Mouse (Mus musculus) stomach, postnatal 0 days (tissue): ENCODE data around the gene Cldn9. TPM values are rescaled to one million over a fixed set of nuclear protein-coding genes. Genes with fewer than 3 reads are reported as not detected.

ENCODE experiments used
- ATAC-seq: fragments of 200-750 bp; cut with Nextera tagmentation; 2 replicates; pipeline ENCODE4 v1.8.0; 2017; ENCODE audit not compliant: low FRiP score, low TSS enrichment
- DNase-seq: peaks from one replicate; pipeline ENCODE4 v3.0.0-alpha.2; 2016; ENCODE audit warnings: low spot score
- H3K27ac ChIP-seq: fragments of 300-500 bp; sonication (generic); replicated peaks from 2 replicates; pipeline ENCODE4 v1.5.1; 2014; ENCODE audit warnings: mild to moderate bottlenecking, control low read depth
- H3K27me3 ChIP-seq: fragments of 300-500 bp; sonication (generic); 2 replicates; pipeline ENCODE4 v1.6.1; 2014; ENCODE audit warnings: low read length; ENCODE audit not compliant: control insufficient read depth, insufficient read depth
- H3K36me3 ChIP-seq: fragments of 300-500 bp; sonication (generic); 2 replicates; pipeline ENCODE4 v1.6.1; 2014; ENCODE audit warnings: low read length, mixed read lengths; ENCODE audit not compliant: control insufficient read depth, insufficient read depth
- H3K4me1 ChIP-seq: fragments of 300-500 bp; sonication (generic); replicated peaks from 2 replicates; pipeline ENCODE4 v1.6.1; 2014; ENCODE audit warnings: antibody characterized with exemption; ENCODE audit not compliant: control insufficient read depth, insufficient read depth
- H3K4me2 ChIP-seq: fragments of 300-500 bp; sonication (generic); replicated peaks from 2 replicates; pipeline ENCODE4 v1.6.1; 2014; ENCODE audit warnings: low read depth, mild to moderate bottlenecking, control low read depth, moderate library complexity
- H3K4me3 ChIP-seq: fragments of 300-500 bp; sonication (generic); 2 replicates; pipeline ENCODE4 v1.5.1; 2014; ENCODE audit warnings: low read depth, low read length, control low read depth
- H3K9ac ChIP-seq: fragments of 300-500 bp; sonication (generic); 2 replicates; pipeline ENCODE4 v1.6.1; 2014; ENCODE audit warnings: mild to moderate bottlenecking, low read length, control low read depth, mixed read lengths
- H3K9me3 ChIP-seq: fragments of 300-500 bp; sonication (generic); 2 replicates; pipeline ENCODE4 v1.6.1; 2016; ENCODE audit warnings: low read length; ENCODE audit not compliant: control insufficient read depth
- CTCF ChIP-seq: IDR thresholded peaks from 2 replicates; pipeline ENCODE4 v1.5.1; 2016; ENCODE audit warnings: antibody characterized with exemption, low read depth, mild to moderate bottlenecking, moderate library complexity
- EP300 ChIP-seq: optimal IDR thresholded peaks from 2 replicates; pipeline ENCODE3; 2016; ENCODE audit warnings: antibody characterized with exemption
- WGBS: fragments of 180-500 bp; shearing (Covaris S2); extraction: QIAGEN DNeasy Blood & Tissue Kit; methylation state at CpG from one replicate; pipeline ENCODE4 v1.1.7; 2014; 5-methylcytosine and 5-hydroxymethylcytosine counted together
- polyA plus RNA-seq: library from polyadenylated mRNA; unstranded; fragments of >200 nt; fragmentation: Nextera tagmentation; extraction: Ambion mirVana; gene quantifications from 2 replicates; pipeline ENCODE4 v1.2.1, GENCODE M21; 2015

Gene Cldn9
- polyA plus RNA-seq, 1 experiment from 2014 or later, result 0.92 TPM

DNA sequence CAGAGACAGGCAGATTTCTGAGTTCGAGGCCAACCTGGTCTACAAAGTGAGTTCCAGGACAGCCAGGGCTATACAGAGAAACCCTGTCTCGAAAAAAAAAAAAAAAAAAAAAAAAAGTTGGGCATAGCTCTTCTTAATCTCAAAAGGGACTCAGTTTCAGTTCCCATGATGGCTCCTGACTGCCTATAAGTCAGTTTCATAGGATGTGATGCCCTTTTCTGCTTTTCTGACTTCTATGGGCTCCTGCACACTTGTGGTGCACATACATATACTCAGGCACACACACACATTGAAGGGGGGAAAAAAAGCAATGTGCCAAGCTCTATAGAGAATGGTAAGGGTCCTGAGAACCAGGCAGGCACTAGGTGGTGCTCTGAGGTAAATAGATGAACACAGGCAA is 30.5 kb downstream of the Cldn9 start:
- Histone ChIP-seq H3K27me3 (no peaks in the 10 kb centered on the region), H3K4me1 (no peaks in the 10 kb centered on the region), H3K4me3 (no peak overlapping the region), H3K9me3 (no peaks in the 10 kb centered on the region), H3K36me3 (no peaks in the 10 kb centered on the region), H3K27ac (no peak overlapping the region), H3K4me2 (no peak overlapping the region), H3K9ac (no peak overlapping the region)
- DNase-seq (no peak), ATAC-seq (no peak)
- 71% methylated on average over 1 of the region's 2 CpGs for WGBS
- TF ChIP-seq EP300 (no peak), CTCF (no peak)

DNA sequence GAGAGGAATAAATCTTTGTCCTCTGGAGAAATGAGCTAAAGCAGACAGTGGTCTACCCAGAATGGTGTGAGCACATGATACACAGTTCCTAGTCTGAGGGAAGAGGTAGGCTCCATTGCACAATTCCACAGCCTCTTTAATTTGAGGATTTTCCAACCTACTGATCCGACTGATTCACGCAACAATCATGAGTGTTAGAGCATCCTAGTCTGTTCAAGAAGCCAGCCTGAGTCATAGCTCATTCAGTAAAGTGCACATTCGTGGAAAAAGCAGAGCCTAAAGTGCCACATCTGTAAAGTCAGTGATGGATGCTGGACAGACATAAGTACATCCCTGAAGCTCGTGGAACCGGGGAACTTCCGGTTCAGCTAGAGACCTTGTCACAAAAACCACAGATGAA is 32.5 kb downstream of the Cldn9 start:
- TF ChIP-seq EP300 (no peak), CTCF (no peak)
- Histone ChIP-seq H3K4me3 (no peak overlapping the region), H3K27ac (no peak overlapping the region), H3K4me1 (no peaks in the 10 kb centered on the region), H3K9me3 (no peaks in the 10 kb centered on the region), H3K27me3 (no peaks in the 10 kb centered on the region), H3K9ac (no peak overlapping the region), H3K36me3 (no peaks in the 10 kb centered on the region), H3K4me2 (no peak overlapping the region)
- DNase-seq (no peak), ATAC-seq (no peak)
- WGBS, result 68% methylated on average over 6 of the region's 6 CpGs

DNA sequence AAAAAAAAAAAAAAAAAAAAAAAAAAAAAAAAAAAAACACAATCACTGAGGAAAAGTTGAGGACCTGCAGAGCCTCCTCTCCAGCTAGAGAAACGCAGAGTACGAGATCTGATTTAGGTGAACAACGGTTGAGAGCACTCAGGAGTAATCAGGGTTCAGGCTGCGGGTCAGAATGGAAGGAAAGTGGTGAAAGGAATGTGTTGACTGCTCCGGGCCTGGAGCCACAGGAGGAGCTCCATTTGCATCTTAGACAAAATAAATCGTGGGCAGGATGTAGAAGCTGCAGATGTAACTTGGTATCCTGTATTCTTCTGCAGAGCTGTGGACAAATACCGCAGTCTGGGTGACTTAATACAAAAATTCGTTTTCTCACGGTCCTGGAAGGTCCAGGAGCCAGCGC is 37.9 kb downstream of the Cldn9 start:
- DNase-seq, result no peak

DNA sequence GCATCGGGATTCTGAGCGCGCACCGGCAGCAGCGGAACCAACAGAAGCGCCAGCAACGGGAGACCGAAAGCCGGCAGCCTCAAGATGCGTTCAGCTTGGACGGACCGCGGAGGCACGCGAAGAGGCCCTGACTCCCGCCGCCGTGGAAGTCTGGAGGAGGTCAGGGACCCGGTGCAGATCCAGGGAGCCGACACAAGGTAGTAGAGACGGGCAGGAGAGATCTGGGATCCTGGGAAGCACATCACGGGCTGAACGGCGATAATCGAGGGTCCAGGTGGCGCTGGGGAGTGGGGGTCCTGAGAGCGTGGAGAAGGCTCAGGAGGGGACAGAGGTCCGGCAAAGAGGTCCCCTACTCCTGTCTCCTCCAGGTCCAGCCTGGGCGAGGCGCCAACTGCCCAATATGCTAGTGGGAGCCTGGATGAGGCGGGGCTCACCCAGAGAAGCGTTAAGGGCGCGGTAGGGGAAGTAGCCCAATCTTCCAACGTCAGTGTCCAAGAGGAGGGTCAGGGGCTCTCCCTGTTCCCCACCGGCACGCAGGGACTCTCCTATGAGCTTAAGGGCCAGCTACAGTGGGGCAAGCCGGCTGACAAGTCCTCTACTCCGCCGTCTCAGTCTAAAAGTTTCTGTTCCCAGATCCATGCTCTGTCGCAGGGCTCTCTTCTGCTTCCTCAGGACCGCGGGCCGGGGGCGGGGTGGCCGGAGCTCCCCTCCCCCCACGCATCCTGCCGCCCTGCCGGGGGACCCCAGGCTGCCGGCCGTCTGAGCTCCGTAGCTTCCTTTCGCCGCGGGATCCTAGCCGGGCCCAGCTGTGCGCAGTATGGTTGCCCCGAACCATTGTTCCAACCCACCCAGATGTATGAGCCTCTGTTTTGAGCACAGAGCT is 39.0 kb downstream of the Cldn9 start, which contains the start of gene Mmp25:
TSS of gene Mmp25 (minus strand) at position 665 of the 883 bp plus-strand sequence.
- Histone ChIP-seq H3K36me3 (no peaks in the 10 kb centered on the region), H3K4me3 (peak within 1 kb of the TSS; percentile 48), H3K4me2 (peak within 1 kb of the TSS; percentile 76), H3K9me3 (no peaks in the 10 kb centered on the region), H3K27me3 (no peaks in the 10 kb centered on the region), H3K27ac (no peak within 1 kb of the TSS), H3K4me1 (peaks cover 4% of the 10 kb centered on the region; the same call in 1 of the 2 replicates), H3K9ac (peak within 1 kb of the TSS; percentile 55)
- ATAC-seq (peak; percentile 36; the same call in 1 of the 2 replicates), DNase-seq (no peak)
- TF ChIP-seq EP300 (no peak), CTCF (no peak)
- under 1% methylated on average over 57 of the region's 58 CpGs for WGBS

More for the DNA sequence above, 37.9 kb downstream of the Cldn9 start:
- Histone ChIP-seq H3K4me2 (no peak overlapping the region), H3K4me1 (peaks cover 4% of the 10 kb centered on the region; the same call in 1 of the 2 replicates), H3K4me3 (no peak overlapping the region), H3K9me3 (no peaks in the 10 kb centered on the region), H3K9ac (no peak overlapping the region), H3K36me3 (no peaks in the 10 kb centered on the region), H3K27ac (no peak overlapping the region), H3K27me3 (no peaks in the 10 kb centered on the region)
- no peak for ATAC-seq
- TF ChIP-seq CTCF, result no peak
- 51% methylated on average over 10 of the region's 10 CpGs for WGBS

Other genes starting within 250 kb of the Cldn9 start
- not detected in 2 replicates for gene Vmn2r117, start 204.3 kb downstream of the Cldn9 start, polyA plus RNA-seq
- 8.9 and 9.2 TPM in 2 replicates for gene Zfp213, start 119.8 kb downstream of the Cldn9 start, polyA plus RNA-seq
- 4.0 and 5.7 TPM in 2 replicates for gene Zfp13, start 84.5 kb downstream of the Cldn9 start, polyA plus RNA-seq
- 0.05 TPM in 1 of 2 replicates, not detected in the other for gene Zscan10, start 83.2 kb downstream of the Cldn9 start, polyA plus RNA-seq
- gene Mmp25, start 38.7 kb downstream of the Cldn9 start, polyA plus RNA-seq, result 0.12 and 0.18 TPM in 2 replicates
- 50.9 and 58.2 TPM in 2 replicates for gene Bicdl2, start 23.5 kb downstream of the Cldn9 start, polyA plus RNA-seq
- gene Hcfc1r1, start 10.4 kb downstream of the Cldn9 start, polyA plus RNA-seq, result 183 and 186 TPM in 2 replicates
- gene Thoc6, start 10.1 kb downstream of the Cldn9 start, polyA plus RNA-seq, result 17.7 and 18.1 TPM in 2 replicates
- gene Tnfrsf12a, start 6.6 kb downstream of the Cldn9 start, polyA plus RNA-seq, result 33.5 and 33.7 TPM in 2 replicates
- gene Cldn6, start 4.8 kb downstream of the Cldn9 start, polyA plus RNA-seq, result 3.0 and 3.2 TPM in 2 replicates
- gene 1520401A03Rik, start 38.8 kb upstream of the Cldn9 start, polyA plus RNA-seq, result 0.04 and 0.16 TPM in 2 replicates
- 17.1 and 17.6 TPM in 2 replicates for gene Pkmyt1, start 42.3 kb upstream of the Cldn9 start, polyA plus RNA-seq
- 26.3 and 28.0 TPM in 2 replicates for gene Paqr4, start 56.8 kb upstream of the Cldn9 start, polyA plus RNA-seq
- gene Kremen2, start 61.8 kb upstream of the Cldn9 start, polyA plus RNA-seq, result 2.7 and 3.0 TPM in 2 replicates
- gene Flywch1, start 87.6 kb upstream of the Cldn9 start, polyA plus RNA-seq, result 24.2 and 27.3 TPM in 2 replicates
- gene Flywch2, start 102.1 kb upstream of the Cldn9 start, polyA plus RNA-seq, result 15.9 and 16.4 TPM in 2 replicates
- gene Srrm2, start 106.5 kb upstream of the Cldn9 start, polyA plus RNA-seq, result 211 and 215 TPM in 2 replicates
- 881 and 1,013 TPM in 2 replicates for gene Elob, start 145.1 kb upstream of the Cldn9 start, polyA plus RNA-seq
- 0.11 TPM in 1 of 2 replicates, not detected in the other for gene Prss33, start 152.0 kb upstream of the Cldn9 start, polyA plus RNA-seq
- gene Prss32, start 159.8 kb upstream of the Cldn9 start, polyA plus RNA-seq, result 13.6 and 14.8 TPM in 2 replicates
- gene Prss41, start 160.1 kb upstream of the Cldn9 start, polyA plus RNA-seq, result 0.88 and 0.90 TPM in 2 replicates
- gene Prss21, start 184.0 kb upstream of the Cldn9 start, polyA plus RNA-seq, result not detected in 2 replicates
- gene Dcpp1, start 196.8 kb upstream of the Cldn9 start, polyA plus RNA-seq, result not detected in 2 replicates
- gene Dcpp2, start 196.9 kb upstream of the Cldn9 start, polyA plus RNA-seq, result not detected in 2 replicates
- not detected in 2 replicates for gene Dcpp3, start 233.4 kb upstream of the Cldn9 start, polyA plus RNA-seq